Mouse (Mus musculus): ENCODE data around the gene Cyp2a12. TPM values are rescaled to one million over a fixed set of nuclear protein-coding genes. Genes with fewer than 3 reads are reported as not detected.
"Not testable (repeated sequence)": the region's sequence is repeated elsewhere in the genome, so short reads cannot be mapped to it uniquely, and the experiment has no call there.

Cyp2a12 gene
- not detected in 2 replicates for polyA plus RNA-seq (2016; fragmentation: Nextera tagmentation; extraction: Ambion mirVana)

DNA sequence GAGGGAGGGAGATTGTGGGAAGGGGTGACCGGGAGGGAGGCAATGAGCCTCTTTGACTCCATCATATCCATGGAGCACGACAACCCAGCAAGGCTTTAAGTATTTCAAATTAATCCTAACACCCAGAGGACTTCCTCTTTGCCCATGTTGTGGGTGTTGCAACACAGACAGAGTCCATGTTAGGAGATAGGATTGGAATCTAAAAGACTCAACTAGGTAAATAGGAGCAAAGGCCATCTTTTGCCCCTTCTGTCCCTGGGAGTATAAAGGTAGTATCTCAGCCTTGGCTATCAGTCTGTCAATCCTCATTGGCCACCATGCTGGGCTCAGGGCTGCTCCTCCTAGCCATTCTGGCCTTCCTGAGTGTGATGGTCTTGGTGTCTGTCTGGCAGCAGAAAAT, at the start of gene Cyp2a12:
Cyp2a12 (plus strand) TSS at position 293 of the 400 bp plus-strand sequence.
- Histone ChIP-seq H3K4me3 (no peak within 1 kb of the TSS), H3K4me1 (no peaks in the 10 kb centered on the region), H3K9me3 (no peaks in the 10 kb centered on the region), H3K27ac (no peak within 1 kb of the TSS), H3K27me3 (ENCODE audit: insufficient read depth, poor library complexity, severe bottlenecking) (no peaks in the 10 kb centered on the region), H3K36me3 (no peaks in the 10 kb centered on the region)
- WGBS, result 79% methylated on average over 2 of the region's 2 CpGs
- no peak for DNase-seq (ENCODE audit: low spot score)

DNA sequence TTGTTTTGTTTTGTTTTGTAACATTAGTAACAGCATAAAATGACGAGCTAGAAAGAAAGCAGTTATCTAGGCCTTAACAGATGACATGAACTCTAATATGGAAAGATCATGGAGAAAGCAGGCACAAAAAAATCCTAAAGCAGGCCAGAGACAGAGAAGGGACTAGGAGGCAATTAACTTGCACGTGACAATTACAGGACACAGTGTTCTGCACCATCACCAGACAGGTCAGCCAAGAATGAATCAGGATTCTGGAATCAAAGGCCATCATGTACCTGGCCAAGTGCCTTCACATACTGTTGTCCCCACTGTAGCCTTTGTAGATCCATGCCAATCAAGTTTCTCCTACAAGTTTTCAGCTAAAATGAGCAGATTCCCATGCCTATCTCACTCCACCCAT, 47.4 kb upstream of the Cyp2a12 start:
- H3K4me1 ChIP-seq; H3K27me3 ChIP-seq (ENCODE audit: insufficient read depth, poor library complexity, severe bottlenecking); H3K36me3 ChIP-seq; DNase-seq (ENCODE audit: low spot score); H3K9me3 ChIP-seq; H3K4me3 ChIP-seq; H3K27ac ChIP-seq: not testable (repeated sequence)
- 80% methylated on average over 2 of the region's 2 CpGs for WGBS

DNA sequence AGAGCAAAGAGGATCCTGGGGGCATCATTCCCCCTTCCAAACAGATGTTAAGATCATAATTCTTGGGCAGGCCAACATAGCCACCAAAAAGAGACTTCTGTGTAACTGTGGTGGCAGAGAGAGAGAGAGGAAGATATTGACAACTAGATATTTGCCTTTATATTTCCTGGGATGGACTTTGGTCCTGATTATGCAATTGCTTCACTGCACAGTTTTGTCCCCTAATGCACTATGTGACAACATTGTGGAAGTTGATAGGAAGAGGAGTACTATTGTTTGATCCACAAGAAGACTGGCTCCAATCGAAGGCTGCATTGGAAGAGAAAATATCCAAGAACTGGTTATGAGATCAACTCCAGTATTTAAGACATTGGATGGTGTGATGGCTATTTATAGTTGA, 46.9 kb upstream of the Cyp2a12 start:
- not testable (repeated sequence) for H3K9me3 ChIP-seq; H3K27ac ChIP-seq; DNase-seq (ENCODE audit: low spot score); H3K36me3 ChIP-seq; H3K4me3 ChIP-seq; H3K27me3 ChIP-seq (ENCODE audit: insufficient read depth, poor library complexity, severe bottlenecking); H3K4me1 ChIP-seq
- 73% methylated on average over 1 of the region's 1 CpGs for WGBS

DNA sequence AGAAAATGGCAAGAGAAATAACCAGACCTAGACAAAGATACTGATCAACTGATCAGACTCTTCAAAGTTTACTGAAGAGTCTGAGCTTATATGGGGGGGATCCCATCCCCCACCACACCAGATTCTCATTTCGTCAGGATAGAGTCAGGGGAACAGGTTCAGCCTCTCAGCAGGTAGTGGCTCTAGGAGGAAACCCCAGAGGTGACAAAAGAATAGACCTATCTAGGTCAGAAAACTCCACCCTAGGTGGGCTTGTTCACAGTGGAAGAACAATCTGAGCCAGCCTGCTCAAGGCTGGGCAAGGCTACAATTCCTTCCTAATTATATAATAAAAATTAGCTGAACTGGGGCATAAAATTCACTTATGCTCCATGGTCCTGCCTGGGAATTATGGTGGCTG, 46.3 kb upstream of the Cyp2a12 start:
- H3K4me1 ChIP-seq, result no peaks in the 10 kb centered on the region
- no peak overlapping the region for H3K27ac ChIP-seq
- WGBS, result 31% methylated on average over 1 of the region's 1 CpGs
- H3K36me3 ChIP-seq, result no peaks in the 10 kb centered on the region
- no peaks in the 10 kb centered on the region for H3K27me3 ChIP-seq (ENCODE audit: insufficient read depth, poor library complexity, severe bottlenecking)
- no peak overlapping the region for H3K4me3 ChIP-seq
- DNase-seq (ENCODE audit: low spot score), result no peak
- H3K9me3 ChIP-seq, result no peaks in the 10 kb centered on the region

DNA sequence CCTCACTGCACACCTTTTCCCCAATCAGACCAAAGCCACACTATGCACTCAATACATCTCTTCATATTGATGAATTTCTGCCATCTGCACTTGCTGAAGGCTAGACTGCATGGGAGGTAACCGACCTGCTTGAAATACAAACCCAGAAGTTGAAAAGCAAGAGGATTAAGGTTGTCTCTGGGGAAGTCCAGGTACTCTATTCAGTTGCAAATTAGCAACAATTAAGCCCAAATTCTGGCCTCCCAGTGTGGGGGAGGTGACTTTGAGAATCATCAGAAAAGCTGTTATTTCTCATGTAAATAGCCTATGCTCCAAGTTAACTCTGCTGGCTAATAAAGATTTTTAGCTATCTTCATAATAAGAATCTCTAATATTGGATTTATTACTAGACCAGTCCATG, 45.7 kb upstream of the Cyp2a12 start:
- H3K36me3 ChIP-seq; H3K4me1 ChIP-seq; H3K27me3 ChIP-seq (ENCODE audit: insufficient read depth, poor library complexity, severe bottlenecking); DNase-seq (ENCODE audit: low spot score); H3K27ac ChIP-seq; H3K4me3 ChIP-seq; H3K9me3 ChIP-seq: not testable (repeated sequence)
- WGBS, result 36% methylated on average over 1 of the region's 1 CpGs

GRCm38 (mm10) chr7:27026581-27026980, 2.3 kb upstream of the Cyp2a12 start:
- DNase-seq (ENCODE audit: low spot score); H3K4me1 ChIP-seq; H3K36me3 ChIP-seq; H3K27ac ChIP-seq; H3K4me3 ChIP-seq; H3K27me3 ChIP-seq (ENCODE audit: insufficient read depth, poor library complexity, severe bottlenecking); H3K9me3 ChIP-seq: not testable (repeated sequence)

GRCm38 (mm10) chr7:27048886-27049285, 20.0 kb downstream of the Cyp2a12 start:
- not testable (repeated sequence) for H3K36me3 ChIP-seq; H3K27me3 ChIP-seq (ENCODE audit: insufficient read depth, poor library complexity, severe bottlenecking); DNase-seq (ENCODE audit: low spot score); H3K4me1 ChIP-seq; H3K4me3 ChIP-seq; H3K9me3 ChIP-seq; H3K27ac ChIP-seq
- WGBS, result 76% methylated on average over 1 of the region's 1 CpGs

- not testable (repeated sequence) for H3K27ac ChIP-seq; DNase-seq (ENCODE audit: low spot score); H3K27me3 ChIP-seq (ENCODE audit: insufficient read depth, poor library complexity, severe bottlenecking); H3K4me3 ChIP-seq; H3K4me1 ChIP-seq; H3K9me3 ChIP-seq; H3K36me3 ChIP-seq
- WGBS, result 86% methylated on average over 2 of the region's 2 CpGs
Observed at GRCm38 (mm10) chr7:27059333-27059732, 30.5 kb downstream of the Cyp2a12 start.

DNA sequence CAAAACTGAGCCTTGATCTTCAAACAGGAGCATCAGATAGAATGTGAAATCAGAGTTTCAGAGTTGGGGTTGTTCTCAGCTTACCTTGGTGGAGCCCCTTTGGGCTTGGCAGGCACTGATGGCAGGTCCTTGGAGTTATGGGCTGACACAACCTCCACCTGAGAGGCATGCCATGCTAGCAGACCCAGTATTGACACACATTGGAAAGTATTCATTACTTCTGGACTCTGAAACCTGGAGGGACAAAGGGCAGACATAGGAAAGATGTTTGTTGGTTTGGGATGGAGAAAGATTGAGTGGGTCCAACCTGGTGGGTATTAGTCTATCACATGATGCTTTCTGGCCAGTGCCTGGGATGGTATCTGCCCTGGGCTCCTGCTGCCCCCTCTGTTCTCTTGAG, 31.0 kb downstream of the Cyp2a12 start:
- H3K27me3 ChIP-seq (ENCODE audit: insufficient read depth, poor library complexity, severe bottlenecking); H3K9me3 ChIP-seq; H3K36me3 ChIP-seq; H3K4me3 ChIP-seq; H3K4me1 ChIP-seq; DNase-seq (ENCODE audit: low spot score); H3K27ac ChIP-seq: not testable (repeated sequence)

GRCm38 (mm10) chr7:27078641-27079040, 49.8 kb downstream of the Cyp2a12 start:
- 56% methylated on average over 1 of the region's 1 CpGs for WGBS

GRCm38 (mm10) chr7:27081625-27082024, 52.7 kb downstream of the Cyp2a12 start:
- DNase-seq (ENCODE audit: low spot score), result no peak
- H3K27ac ChIP-seq, result no peak overlapping the region
- WGBS, result 64% methylated on average over 2 of the region's 2 CpGs

More at GRCm38 (mm10) chr7:27078641-27079040, 49.8 kb downstream of the Cyp2a12 start:
- Histone ChIP-seq H3K36me3 (no peaks in the 10 kb centered on the region), H3K9me3 (no peaks in the 10 kb centered on the region), H3K27ac (no peak overlapping the region), H3K4me3 (no peak overlapping the region), H3K4me1 (no peaks in the 10 kb centered on the region), H3K27me3 (ENCODE audit: insufficient read depth, poor library complexity, severe bottlenecking) (no peaks in the 10 kb centered on the region)
- no peak for DNase-seq (ENCODE audit: low spot score)

More at GRCm38 (mm10) chr7:27081625-27082024, 52.7 kb downstream of the Cyp2a12 start:
- Histone ChIP-seq H3K9me3 (no peaks in the 10 kb centered on the region), H3K4me3 (no peak overlapping the region), H3K27me3 (ENCODE audit: insufficient read depth, poor library complexity, severe bottlenecking) (no peaks in the 10 kb centered on the region), H3K36me3 (no peaks in the 10 kb centered on the region), H3K4me1 (no peaks in the 10 kb centered on the region)

Other genes starting within 250 kb of the Cyp2a12 start
- not detected in 2 replicates for gene Cyp2g1, start 220.2 kb upstream of the Cyp2a12 start, polyA plus RNA-seq (2016; fragmentation: Nextera tagmentation; extraction: Ambion mirVana)
- not detected in 2 replicates for gene Cyp2a5, start 193.8 kb upstream of the Cyp2a12 start, polyA plus RNA-seq (2016; fragmentation: Nextera tagmentation; extraction: Ambion mirVana)
- not detected in 2 replicates for gene Cyp2a22, start 89.7 kb upstream of the Cyp2a12 start, polyA plus RNA-seq (2016; fragmentation: Nextera tagmentation; extraction: Ambion mirVana)
- gene Cyp2f2, start 90.8 kb downstream of the Cyp2a12 start, polyA plus RNA-seq (2016; fragmentation: Nextera tagmentation; extraction: Ambion mirVana), result not detected in 2 replicates
- gene Cyp2t4, start 124.6 kb downstream of the Cyp2a12 start, polyA plus RNA-seq (2016; fragmentation: Nextera tagmentation; extraction: Ambion mirVana), result 0.11 TPM in 1 of 2 replicates, not detected in the other
- 66.5 and 73.0 TPM in 2 replicates for gene Egln2, start 137.7 kb downstream of the Cyp2a12 start, polyA plus RNA-seq (2016; fragmentation: Nextera tagmentation; extraction: Ambion mirVana)
- 59.4 and 63.2 TPM in 2 replicates for gene Rab4b, start 149.8 kb downstream of the Cyp2a12 start, polyA plus RNA-seq (2016; fragmentation: Nextera tagmentation; extraction: Ambion mirVana)
- not detected in 2 replicates for gene Gm21983, start 152.0 kb downstream of the Cyp2a12 start, polyA plus RNA-seq (2016; fragmentation: Nextera tagmentation; extraction: Ambion mirVana)
- gene Mia, start 152.1 kb downstream of the Cyp2a12 start, polyA plus RNA-seq (2016; fragmentation: Nextera tagmentation; extraction: Ambion mirVana), result 1.0 and 1.5 TPM in 2 replicates
- 3.1 and 3.2 TPM in 2 replicates for gene BC024978, start 166.7 kb downstream of the Cyp2a12 start, polyA plus RNA-seq (2016; fragmentation: Nextera tagmentation; extraction: Ambion mirVana)
- gene Snrpa, start 167.2 kb downstream of the Cyp2a12 start, polyA plus RNA-seq (2016; fragmentation: Nextera tagmentation; extraction: Ambion mirVana), result 227 and 298 TPM in 2 replicates
- gene Itpkc, start 199.6 kb downstream of the Cyp2a12 start, polyA plus RNA-seq (2016; fragmentation: Nextera tagmentation; extraction: Ambion mirVana), result 3.4 and 5.0 TPM in 2 replicates
- 12.3 and 13.9 TPM in 2 replicates for gene Coq8b, start 203.9 kb downstream of the Cyp2a12 start, polyA plus RNA-seq (2016; fragmentation: Nextera tagmentation; extraction: Ambion mirVana)
- gene Numbl, start 229.4 kb downstream of the Cyp2a12 start, polyA plus RNA-seq (2016; fragmentation: Nextera tagmentation; extraction: Ambion mirVana), result 7.0 and 9.6 TPM in 2 replicates